Mouse (Mus musculus): ENCODE data around the gene Adarb2.
A peak's percentile ranks its signal among the peaks of the same experiment; 100 is the strongest.

Gene Adarb2

GRCm38 (mm10) chr13:8692787-8693186 lies 490.1 kb downstream of the Adarb2 start:
- DNase-seq, result no peak

- no peak for DNase-seq
Measured at GRCm38 (mm10) chr13:8698451-8698850, 495.8 kb downstream of the Adarb2 start.

- DNase-seq, result no peak
Measured at GRCm38 (mm10) chr13:8699831-8700230, 497.2 kb downstream of the Adarb2 start.

GRCm38 (mm10) chr13:8700981-8701380 lies 498.3 kb downstream of the Adarb2 start:
- DNase-seq, result no peak

GRCm38 (mm10) chr13:8705296-8705695 lies 502.6 kb downstream of the Adarb2 start:
- no peak for DNase-seq

- DNase-seq, result no peak
Measured at GRCm38 (mm10) chr13:8713377-8713776, 510.7 kb downstream of the Adarb2 start.

GRCm38 (mm10) chr13:8729972-8730645 lies 527.4 kb downstream of the Adarb2 start:
- DNase-seq, result no peak

GRCm38 (mm10) chr13:8737139-8737865 lies 534.6 kb downstream of the Adarb2 start:
- no peak for DNase-seq

- no peak for DNase-seq
Measured at GRCm38 (mm10) chr13:8742792-8743191, 540.1 kb downstream of the Adarb2 start.

- no peak for DNase-seq
Measured at GRCm38 (mm10) chr13:8744565-8744964, 541.9 kb downstream of the Adarb2 start.

- no peak for DNase-seq
Measured at GRCm38 (mm10) chr13:8745596-8745995, 542.9 kb downstream of the Adarb2 start.

- DNase-seq, result no peak
Measured at GRCm38 (mm10) chr13:8749451-8749850, 546.8 kb downstream of the Adarb2 start.

GRCm38 (mm10) chr13:8760940-8761339 lies 558.3 kb downstream of the Adarb2 start:
- DNase-seq, result peak; percentile 37

GRCm38 (mm10) chr13:8769654-8770227 lies 567.1 kb downstream of the Adarb2 start:
- DNase-seq, result no peak

GRCm38 (mm10) chr13:8770616-8771015 lies 568.0 kb downstream of the Adarb2 start:
- no peak for DNase-seq

GRCm38 (mm10) chr13:8780441-8780840 lies 577.8 kb downstream of the Adarb2 start:
- no peak for DNase-seq

- DNase-seq, result no peak
Measured at GRCm38 (mm10) chr13:8782636-8783035, 580.0 kb downstream of the Adarb2 start.

GRCm38 (mm10) chr13:8783686-8784307 lies 581.1 kb downstream of the Adarb2 start:
- no peak for DNase-seq

GRCm38 (mm10) chr13:8784308-8785061 lies 581.8 kb downstream of the Adarb2 start:
- DNase-seq, result no peak

GRCm38 (mm10) chr13:8785185-8785584 lies 582.5 kb downstream of the Adarb2 start:
- DNase-seq, result no peak

GRCm38 (mm10) chr13:8793217-8793616 lies 590.6 kb downstream of the Adarb2 start:
- DNase-seq, result no peak

- DNase-seq, result no peak
Measured at GRCm38 (mm10) chr13:8800576-8800975, 597.9 kb downstream of the Adarb2 start.

GRCm38 (mm10) chr13:8805931-8806330 lies 603.3 kb downstream of the Adarb2 start:
- DNase-seq, result no peak

All from heart, adult 11 months (tissue).